Mouse (Mus musculus): ENCODE results near the gene Mgmt. TPM values are rescaled to one million over a fixed set of nuclear protein-coding genes. Genes with fewer than 3 reads are reported as not detected.

Gene Mgmt
- total RNA-seq (2023) = 3.6 TPM

GRCm38 (mm10) chr7:136894106-136894986 is at the start of gene Mgmt:
Gene Mgmt, plus strand, starts transcription at chr7:136894614.

All from CD4-positive naive resting alpha-beta T cell, adult 57 days (primary cell).